Mouse (Mus musculus): ENCODE measurements around the gene Xrra1.

DNA sequence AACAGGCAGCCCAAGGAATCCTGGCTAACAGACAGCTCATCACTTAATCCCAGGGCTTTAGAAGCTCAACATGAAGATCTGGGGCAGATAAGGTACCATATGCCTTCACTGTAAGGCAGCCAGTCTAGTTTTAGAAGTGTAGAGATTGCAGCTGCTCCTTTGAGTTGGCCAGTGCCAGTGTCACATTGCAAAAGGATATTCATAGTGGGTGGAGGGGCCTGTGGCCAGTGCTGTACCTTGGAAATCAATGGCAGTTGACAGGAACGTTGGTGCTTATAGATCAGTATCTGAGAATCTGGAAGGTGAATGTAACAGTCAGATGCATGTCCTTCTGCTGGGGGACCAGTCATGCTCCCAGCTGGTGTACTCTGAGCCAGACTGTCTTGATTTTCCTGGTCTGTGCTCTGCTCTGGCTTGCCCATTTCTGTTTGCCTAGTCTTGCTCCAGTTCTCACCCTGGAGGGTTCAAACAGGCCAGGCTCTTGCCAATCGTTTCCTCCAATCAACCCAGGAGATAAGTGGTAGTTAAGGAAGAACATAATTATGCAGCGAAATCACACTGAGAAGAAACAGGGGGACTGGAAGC lies 45.6 kb downstream of the Xrra1 start:
- no peak for TF ChIP-seq CTCF (IDR thresholded peaks at IDR 0.05; ENCODE audit: low read depth)
- no peak for TF ChIP-seq EP300 (IDR thresholded peaks at IDR 0.05; ENCODE audit: low read depth)

Data from liver, embryonic 14.5 days (tissue).